Mouse (Mus musculus) heart, adult 2 months (tissue): ENCODE measurements around the gene Casp7. TPM values are rescaled to one million over a fixed set of nuclear protein-coding genes. Genes with fewer than 3 reads are reported as not detected.

ENCODE experiments used
- DNase-seq, 2 experiments: peaks; one replicate each; pipeline ENCODE4 v3.0.0; 2021
- H3K27ac ChIP-seq: fragments of 200-600 bp; 2 replicates; pipeline ENCODE4 v1.8.1; 2022
- H3K27me3 ChIP-seq: fragments of 200-500 bp; 2 replicates; pipeline ENCODE4 v1.6.1; 2012; ENCODE audit warnings: mild to moderate bottlenecking, low read length, inconsistent platforms, mixed read lengths; ENCODE audit not compliant: control insufficient read depth, insufficient read depth
- H3K36me3 ChIP-seq: fragments of 200-500 bp; 2 replicates; pipeline ENCODE4 v1.6.1; 2012; ENCODE audit warnings: low read length, inconsistent platforms; ENCODE audit not compliant: control insufficient read depth, insufficient read depth
- H3K4me1 ChIP-seq: fragments of 200-500 bp; 2 replicates; pipeline ENCODE4 v1.6.1; 2011; ENCODE audit warnings: low read length; ENCODE audit not compliant: control insufficient read depth, insufficient read depth
- H3K4me3 ChIP-seq: fragments of 200-600 bp; 2 replicates; pipeline ENCODE4 v1.8.1; 2022
- H3K79me2 ChIP-seq: fragments of 200-500 bp; replicated peaks from 2 replicates; pipeline ENCODE4 v1.6.1; 2012; ENCODE audit warnings: mild to moderate bottlenecking, inconsistent platforms, low read length, moderate library complexity, mixed read lengths; ENCODE audit not compliant: control insufficient read depth, insufficient read depth
- H3K9ac ChIP-seq: fragments of 200-500 bp; 2 replicates; pipeline ENCODE4 v1.6.1; 2012; ENCODE audit warnings: low read depth, mild to moderate bottlenecking, control low read depth, inconsistent platforms, low read length, mixed read lengths
- CTCF ChIP-seq: fragments of 200-600 bp; IDR thresholded peaks from 2 replicates; pipeline ENCODE4 v1.8.1; 2022; ENCODE audit warnings: antibody characterized with exemption, mild to moderate bottlenecking, moderate library complexity
- EP300 ChIP-seq: fragments of 200-500 bp; IDR thresholded peaks from 2 replicates; pipeline ENCODE4 v1.6.1; 2011; ENCODE audit warnings: low read depth, low read length, control low read depth; ENCODE audit not compliant: insufficient read depth
- POLR2A ChIP-seq: fragments of 200-500 bp; IDR thresholded peaks from 2 replicates; pipeline ENCODE4 v1.6.1; 2011; ENCODE audit warnings: mild to moderate bottlenecking, low read depth, low read length, control low read depth; ENCODE audit not compliant: insufficient read depth
- WGBS: fragments of 180-500 bp; shearing (Covaris S2); methylation state at CpG from one replicate; pipeline ENCODE4 v1.1.7; 2018; 5-methylcytosine and 5-hydroxymethylcytosine counted together
- intact Hi-C: fragments of 180-260 bp; cut with DNase I; formaldehyde crosslinking; loops from one replicate; pipeline ENCODE4 v1.15.1; 2025
- polyA plus RNA-seq: library from polyadenylated mRNA; depleted of rRNA; stranded (reverse); fragments of >200 nt; gene quantifications from 2 replicates; pipeline ENCODE4 v1.2.3, GENCODE M21; 2012
- total RNA-seq, 2 experiments: library from RNA; stranded (reverse); gene quantifications; 2 replicates each; pipeline ENCODE4 v1.2.3; 2021

Casp7 gene
- total and polyA plus RNA-seq, 3 experiments = 9.2 to 12.5 (median 11.7) TPM

DNA sequence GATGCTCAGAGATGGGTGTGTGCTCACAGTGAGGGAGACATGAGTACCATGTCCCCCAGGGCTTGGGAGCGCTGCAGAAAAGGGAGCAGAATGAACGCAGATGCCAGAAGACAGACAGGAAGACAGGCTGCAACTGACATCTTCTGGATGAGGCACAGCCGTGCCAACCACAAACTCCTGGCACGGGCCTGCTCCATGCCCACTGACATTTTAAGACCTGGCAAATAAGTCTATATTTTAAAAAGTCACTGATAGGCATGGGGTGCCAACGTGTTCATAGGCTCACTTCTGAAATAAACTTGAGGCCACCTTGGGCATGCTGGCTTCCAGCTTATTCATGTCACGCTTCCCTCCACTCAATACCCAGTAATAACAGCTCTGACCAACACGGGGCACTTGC lies 28.0 kb upstream of the Casp7 start:
- Histone ChIP-seq H3K4me3 (no peak overlapping the region), H3K9ac (no peak overlapping the region), H3K27ac (no peak overlapping the region), H3K4me1 (peaks cover 2% of the 10 kb centered on the region), H3K36me3 (no peaks in the 10 kb centered on the region; the same call in 1 of the 2 replicates), H3K27me3 (no peaks in the 10 kb centered on the region), H3K79me2 (no peaks in the 10 kb centered on the region)
- intact Hi-C loops = no loop called here
- WGBS = 72% methylated on average over 7 of the region's 7 CpGs
- TF ChIP-seq CTCF = no peak
- TF ChIP-seq EP300 = no peak
- TF ChIP-seq POLR2A = no peak
- DNase-seq = no peak

DNA sequence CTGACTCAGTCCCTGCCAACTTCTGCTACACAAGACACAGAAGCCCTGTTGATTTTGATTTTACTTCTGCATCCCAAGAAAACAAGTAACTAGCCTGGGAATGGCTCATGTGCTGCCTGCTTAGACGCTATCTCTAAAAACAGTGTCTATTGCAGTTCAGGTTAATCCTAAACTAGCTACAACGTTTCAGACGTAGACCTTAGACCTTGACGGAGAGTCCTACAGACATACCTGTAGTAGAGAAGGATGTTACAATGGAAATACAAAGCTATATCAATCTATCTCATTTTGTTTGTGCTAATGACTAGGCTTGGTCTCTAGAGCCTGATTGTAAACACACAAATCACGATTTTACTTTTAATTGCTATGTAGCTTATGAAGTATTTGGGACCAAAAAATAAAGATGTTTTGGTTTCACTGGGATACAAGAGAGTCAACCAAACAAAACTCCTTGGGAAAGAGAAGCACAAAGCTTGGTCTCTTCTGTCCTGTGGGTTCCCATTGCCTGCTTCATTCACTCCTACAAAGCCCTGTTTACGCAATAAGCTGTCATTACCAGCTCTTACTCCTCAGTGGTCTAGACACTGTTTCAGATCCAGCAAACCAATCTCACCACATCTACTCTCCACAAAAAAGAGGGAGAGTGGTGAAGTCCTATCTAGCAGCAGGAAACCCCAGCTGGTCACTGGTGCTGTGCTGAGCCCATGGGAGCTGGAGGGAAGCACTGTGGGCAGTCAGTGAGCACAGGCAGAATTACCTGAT lies 26.4 kb upstream of the Casp7 start:
- Histone ChIP-seq H3K36me3 (no peaks in the 10 kb centered on the region; the same call in 1 of the 2 replicates), H3K4me1 (peaks cover 2% of the 10 kb centered on the region), H3K4me3 (no peak overlapping the region), H3K27me3 (no peaks in the 10 kb centered on the region), H3K79me2 (no peaks in the 10 kb centered on the region), H3K27ac (no peak overlapping the region), H3K9ac (no peak overlapping the region)
- TF ChIP-seq CTCF (no peak), EP300 (no peak), POLR2A (no peak)
- 81% methylated on average over 6 of the region's 6 CpGs for WGBS
- no peak for DNase-seq
- intact Hi-C loops = no loop called here

DNA sequence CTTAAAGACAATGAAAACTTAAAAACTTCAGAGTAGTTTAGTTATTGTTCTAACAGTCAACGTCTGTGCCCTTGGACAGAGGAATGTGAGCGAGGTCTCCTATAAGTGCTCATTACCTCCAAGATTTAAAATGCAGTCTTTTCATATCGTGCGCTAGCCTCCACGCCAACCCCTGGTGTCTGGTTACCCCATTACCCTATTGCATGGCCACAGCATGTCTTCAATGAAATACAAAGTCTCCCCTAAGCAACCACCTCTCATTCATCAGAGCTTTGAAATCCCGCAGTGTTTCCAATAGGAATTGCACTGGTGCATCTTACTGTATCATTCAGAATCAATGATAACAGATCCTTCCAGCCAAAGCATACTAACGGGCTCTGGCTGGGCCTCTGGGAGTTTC lies 24.7 kb upstream of the Casp7 start:
- H3K27me3 ChIP-seq = no peaks in the 10 kb centered on the region
- no peak overlapping the region for H3K9ac ChIP-seq
- WGBS = 84% methylated on average over 7 of the region's 7 CpGs
- no peak overlapping the region for H3K27ac ChIP-seq
- H3K4me1 ChIP-seq = no peaks in the 10 kb centered on the region
- no peak for DNase-seq
- no peak for TF ChIP-seq EP300
- no peak for TF ChIP-seq POLR2A
- no peak for TF ChIP-seq CTCF
- no peak overlapping the region for H3K4me3 ChIP-seq
- no peaks in the 10 kb centered on the region; the same call in 1 of the 2 replicates for H3K36me3 ChIP-seq
- H3K79me2 ChIP-seq = no peaks in the 10 kb centered on the region
- intact Hi-C loops = no loop called here

DNA sequence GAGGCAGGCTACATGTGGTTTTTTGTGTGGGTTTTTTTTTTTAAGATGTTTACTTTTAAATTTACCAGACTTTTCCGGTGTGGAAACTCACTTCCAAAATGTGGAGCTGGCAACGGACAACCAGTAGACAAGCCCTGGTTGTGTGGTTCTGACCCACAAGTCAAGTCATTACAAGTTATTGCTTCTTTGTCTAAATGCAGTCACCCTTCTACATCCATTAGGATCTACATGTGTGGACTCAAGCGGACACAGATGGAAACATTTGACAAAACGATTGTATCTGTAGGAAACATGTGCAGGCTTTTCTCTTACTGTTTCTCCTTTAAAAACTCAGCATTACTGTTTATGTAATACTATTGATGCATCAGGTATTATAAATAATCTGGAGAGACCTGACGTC lies 23.7 kb upstream of the Casp7 start:
- Histone ChIP-seq H3K27me3 (no peaks in the 10 kb centered on the region), H3K27ac (no peak overlapping the region), H3K4me3 (no peak overlapping the region), H3K9ac (no peak overlapping the region), H3K4me1 (no peaks in the 10 kb centered on the region), H3K36me3 (peaks cover 3% of the 10 kb centered on the region), H3K79me2 (no peaks in the 10 kb centered on the region)
- no peak for DNase-seq
- 89% methylated on average over 5 of the region's 5 CpGs for WGBS
- TF ChIP-seq CTCF = no peak
- no peak for TF ChIP-seq POLR2A
- no peak for TF ChIP-seq EP300
- intact Hi-C loops = no loop called here

DNA sequence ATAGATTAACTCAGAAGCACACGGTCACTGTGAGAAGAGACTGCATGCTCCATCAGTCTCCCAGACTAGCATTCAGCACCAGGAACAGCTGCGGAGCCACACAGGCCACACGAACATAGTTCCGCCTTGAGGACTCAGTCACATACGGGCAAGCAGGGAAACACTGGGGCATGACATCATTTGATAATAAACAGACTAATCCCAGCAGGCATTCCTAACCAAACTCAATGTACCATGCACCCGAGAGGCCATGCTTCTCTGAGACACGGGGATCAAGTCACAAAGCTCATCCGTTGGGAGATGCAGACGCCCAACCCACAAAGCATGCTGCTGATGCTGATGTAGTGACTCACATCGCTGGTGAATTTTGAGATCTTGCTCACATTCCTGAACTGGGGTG lies 22.9 kb upstream of the Casp7 start:
- Histone ChIP-seq H3K27me3 (no peaks in the 10 kb centered on the region), H3K9ac (no peak overlapping the region), H3K4me3 (no peak overlapping the region), H3K79me2 (no peaks in the 10 kb centered on the region), H3K4me1 (no peaks in the 10 kb centered on the region; the same call in 1 of the 2 replicates), H3K36me3 (peaks cover 3% of the 10 kb centered on the region), H3K27ac (no peak overlapping the region)
- DNase-seq = no peak
- intact Hi-C loops = no loop called here
- WGBS = 54% methylated on average over 10 of the region's 10 CpGs
- TF ChIP-seq CTCF = no peak
- TF ChIP-seq POLR2A = no peak
- TF ChIP-seq EP300 = no peak

DNA sequence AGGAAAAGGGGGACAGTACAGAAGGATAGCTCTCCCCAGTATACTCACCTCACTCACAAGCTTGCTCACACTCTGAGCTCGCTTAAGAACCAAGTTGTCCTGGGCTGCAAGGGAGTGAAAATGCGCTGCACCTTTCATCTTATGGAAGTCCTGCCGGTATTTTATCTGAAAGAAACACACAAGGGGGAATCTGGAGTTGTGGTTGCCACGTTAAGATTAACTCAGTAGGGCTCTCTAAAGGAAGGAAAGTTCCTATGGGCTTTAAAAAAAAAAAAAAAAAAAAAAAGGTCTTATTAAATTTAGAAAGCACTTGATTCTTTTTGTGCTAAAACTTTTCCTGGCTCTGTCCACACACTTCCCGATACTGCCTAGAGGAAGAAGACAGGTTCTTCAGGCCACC lies 18.9 kb upstream of the Casp7 start:
- H3K27me3 ChIP-seq = no peaks in the 10 kb centered on the region
- no peaks in the 10 kb centered on the region for H3K79me2 ChIP-seq
- TF ChIP-seq CTCF = no peak
- TF ChIP-seq EP300 = no peak
- TF ChIP-seq POLR2A = no peak
- intact Hi-C loops = no loop called here
- peak overlapping the region; percentile 61 for H3K27ac ChIP-seq
- no peak overlapping the region for H3K9ac ChIP-seq
- DNase-seq = no peak
- peaks cover 3% of the 10 kb centered on the region for H3K36me3 ChIP-seq
- 54% methylated on average over 5 of the region's 5 CpGs for WGBS
- no peaks in the 10 kb centered on the region; the same call in 1 of the 2 replicates for H3K4me1 ChIP-seq
- H3K4me3 ChIP-seq = no peak overlapping the region
